Mouse (Mus musculus): ENCODE data around the gene Tma16.

The Tma16 gene

DNA sequence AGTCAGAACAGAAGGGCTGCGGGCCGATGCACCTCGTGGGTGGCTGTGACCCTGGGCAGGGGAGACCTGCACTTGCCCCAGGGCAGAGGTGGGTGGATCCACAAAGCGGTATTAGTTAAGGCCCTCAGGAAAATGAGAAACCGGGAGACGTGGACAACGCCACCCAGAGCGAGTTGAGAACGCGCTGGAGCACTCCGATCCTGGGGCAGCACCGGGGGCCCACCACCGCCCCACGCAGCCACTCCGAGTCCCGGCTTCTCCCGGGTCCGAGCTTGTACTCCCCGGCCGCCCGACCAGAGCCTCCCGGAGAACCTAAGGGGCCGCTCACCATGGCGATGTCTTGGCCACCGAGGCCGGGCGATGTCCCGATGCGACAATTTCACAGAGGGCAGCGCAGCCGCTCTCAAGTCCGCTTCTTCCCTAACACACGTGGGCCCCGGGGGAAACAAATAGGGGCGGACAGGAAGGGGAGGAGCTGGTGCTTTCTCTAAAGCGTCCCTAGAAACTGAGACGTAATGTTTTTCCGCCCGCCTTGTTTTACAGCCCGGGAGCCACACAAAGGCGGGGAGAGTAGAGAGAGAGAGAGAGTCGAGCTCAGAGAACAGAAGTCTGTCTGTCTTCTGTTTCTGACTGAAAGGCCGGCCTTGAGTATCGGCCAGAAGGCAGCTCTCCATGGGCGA, at the start of gene Tma16:
Gene Tma16 (minus strand): TSS at position 447 of the 680 bp plus-strand sequence.
- peak; percentile 75 for DNase-seq (ENCODE audit: low read depth in 2 of 2, low spot score in 2 of 2)

DNA sequence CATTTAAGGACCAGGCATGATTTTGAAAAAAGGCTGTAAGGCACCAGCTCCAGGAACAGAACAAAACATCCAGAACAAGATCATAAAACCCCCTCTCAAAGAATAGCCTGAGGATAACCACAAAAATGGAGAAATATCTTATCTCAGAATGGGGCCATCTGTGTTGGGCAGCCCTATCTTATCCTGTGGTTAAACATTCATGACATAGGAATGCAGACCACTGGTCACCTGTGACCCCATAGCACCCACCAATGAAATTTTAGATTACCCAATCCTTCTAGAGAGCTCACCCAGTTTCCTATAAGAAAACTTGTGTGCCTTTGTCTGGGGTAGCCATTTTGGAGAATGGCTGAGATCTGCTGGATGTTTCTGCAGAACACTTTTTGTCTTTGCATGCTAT, 34.2 kb upstream of the Tma16 start:
- DNase-seq (ENCODE audit: low read depth in 2 of 2, low spot score in 2 of 2), result no peak

DNA sequence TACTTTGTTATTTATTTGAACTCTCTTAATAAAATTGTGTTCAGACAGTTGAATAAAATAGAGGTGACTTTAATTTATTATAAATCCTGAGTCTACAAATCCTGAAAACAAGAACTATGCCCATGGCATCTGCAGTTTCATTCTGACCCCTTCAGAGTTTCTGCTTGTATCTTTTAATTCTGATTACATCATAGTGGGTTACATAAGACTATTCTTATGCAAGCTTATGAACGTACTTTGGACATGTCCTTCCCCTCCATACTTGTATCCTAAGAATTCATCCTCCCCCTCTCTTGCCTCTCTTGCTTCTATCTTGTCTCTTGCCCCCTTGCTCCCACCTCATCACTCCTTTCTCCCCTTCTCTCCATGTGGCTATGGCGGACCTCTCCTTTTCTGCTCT, 32.8 kb upstream of the Tma16 start:
- no peak for DNase-seq (ENCODE audit: low read depth in 2 of 2, low spot score in 2 of 2)

- no peak for DNase-seq (ENCODE audit: low read depth in 2 of 2, low spot score in 2 of 2)
These were observed 25.2 kb upstream of the Tma16 start, which contains the start of gene Tktl2 for GRCm38 (mm10) chr8:66511537-66511936. Gene Tktl2, plus strand, starts transcription at chr8:66511756.

GRCm38 (mm10) chr8:66503381-66503780, 17.1 kb upstream of the Tma16 start:
- DNase-seq (ENCODE audit: low read depth in 2 of 2, low spot score in 2 of 2), result no peak

- peak; percentile 14 to 16 for DNase-seq (ENCODE audit: low read depth in 2 of 2, low spot score in 2 of 2)
These were observed 10.8 kb upstream of the Tma16 start for GRCm38 (mm10) chr8:66496998-66497577.

GRCm38 (mm10) chr8:66495726-66496125, 9.4 kb upstream of the Tma16 start:
- peak; percentile 21 to 50 for DNase-seq (ENCODE audit: low read depth in 2 of 2, low spot score in 2 of 2)

DNA sequence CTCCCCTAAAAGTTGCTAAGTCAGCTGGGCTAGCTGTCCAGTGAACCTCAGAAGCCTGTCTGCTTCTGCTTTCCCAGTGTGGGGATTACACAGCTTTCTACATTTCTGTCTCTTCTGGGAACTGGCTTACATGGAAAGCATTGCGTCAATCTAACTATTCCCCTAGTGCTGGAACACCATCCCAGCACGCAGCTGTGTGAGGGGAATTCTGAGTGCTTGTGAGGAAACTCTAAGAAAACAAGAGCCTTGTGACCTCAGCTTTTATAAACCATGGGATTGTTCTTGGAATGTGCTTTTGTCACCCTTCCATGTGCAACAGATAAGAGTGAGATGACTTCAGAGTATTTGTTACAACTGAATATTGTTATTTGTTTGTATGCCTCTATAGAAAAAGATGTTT, 8.2 kb upstream of the Tma16 start:
- no peak for DNase-seq (ENCODE audit: low read depth in 2 of 2, low spot score in 2 of 2)

DNA sequence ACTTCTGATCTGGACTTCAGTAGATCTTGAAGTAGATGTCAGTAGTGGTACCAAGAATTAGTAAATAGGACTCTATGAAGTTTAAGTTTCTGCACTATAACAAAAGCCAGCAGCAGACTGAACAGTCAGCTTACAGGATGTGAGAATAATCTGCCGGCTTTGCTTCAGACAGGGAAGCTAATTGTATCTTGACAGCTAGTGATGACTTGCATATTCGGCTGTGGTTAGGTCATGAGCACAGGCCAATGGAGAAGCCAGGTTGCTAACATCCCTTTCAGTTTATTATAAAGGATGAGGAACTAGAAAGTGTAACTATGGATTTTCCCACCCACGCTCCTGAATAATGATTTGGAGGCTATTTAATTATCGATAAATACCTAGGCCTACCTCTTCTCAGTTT, 4.3 kb upstream of the Tma16 start:
- no peak for DNase-seq (ENCODE audit: low read depth in 2 of 2, low spot score in 2 of 2)

- DNase-seq (ENCODE audit: low read depth in 2 of 2, low spot score in 2 of 2), result no peak
These were observed 2.2 kb upstream of the Tma16 start for GRCm38 (mm10) chr8:66488556-66488955.

DNA sequence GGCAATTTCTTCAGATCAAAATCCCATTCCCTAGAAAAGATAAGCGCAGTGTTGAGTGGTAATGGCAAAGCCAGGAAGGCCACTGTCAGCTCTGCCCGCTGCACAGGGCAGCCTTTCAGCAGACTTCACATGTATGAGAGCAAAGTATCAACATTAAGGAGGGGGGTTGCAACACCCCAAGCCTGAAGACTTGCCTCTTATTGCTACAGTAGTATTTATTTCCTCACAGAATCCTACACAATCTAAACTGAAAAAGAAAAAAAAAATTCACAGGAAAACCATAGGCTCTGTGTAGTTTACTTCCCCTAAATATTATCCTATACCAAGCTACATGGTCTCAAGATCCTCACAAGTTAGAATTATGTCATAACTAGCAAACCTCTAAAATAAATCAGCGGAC, 9.4 kb downstream of the Tma16 start:
- DNase-seq (ENCODE audit: low read depth in 2 of 2, low spot score in 2 of 2), result no peak

- no peak for DNase-seq (ENCODE audit: low read depth in 2 of 2, low spot score in 2 of 2)
These were observed 16.5 kb downstream of the Tma16 start for GRCm38 (mm10) chr8:66469821-66470220.

GRCm38 (mm10) chr8:66457057-66457456, 29.3 kb downstream of the Tma16 start:
- DNase-seq (ENCODE audit: low read depth in 2 of 2, low spot score in 2 of 2), result no peak

DNA sequence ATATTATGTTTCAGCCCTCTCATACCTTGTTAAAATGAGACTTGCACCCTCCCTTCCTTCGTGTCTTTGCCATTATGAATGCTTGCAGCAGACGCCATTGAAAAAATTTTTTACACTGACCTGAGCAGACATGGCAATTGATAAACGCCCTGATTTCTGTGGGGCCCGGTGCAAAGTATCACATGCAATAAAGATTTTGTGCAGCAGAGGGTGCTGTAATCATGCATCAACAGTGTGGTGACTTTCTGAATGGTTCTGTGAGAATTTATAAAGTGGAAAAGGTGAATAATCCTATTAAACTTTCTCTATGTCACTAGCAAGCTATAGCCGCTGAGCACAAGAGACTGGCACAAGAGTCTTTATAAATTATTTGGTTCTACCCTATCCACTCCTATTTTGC, 35.6 kb downstream of the Tma16 start:
- DNase-seq (ENCODE audit: low read depth in 2 of 2, low spot score in 2 of 2), result peak in 1 of 2 experiments; percentile 8

DNA sequence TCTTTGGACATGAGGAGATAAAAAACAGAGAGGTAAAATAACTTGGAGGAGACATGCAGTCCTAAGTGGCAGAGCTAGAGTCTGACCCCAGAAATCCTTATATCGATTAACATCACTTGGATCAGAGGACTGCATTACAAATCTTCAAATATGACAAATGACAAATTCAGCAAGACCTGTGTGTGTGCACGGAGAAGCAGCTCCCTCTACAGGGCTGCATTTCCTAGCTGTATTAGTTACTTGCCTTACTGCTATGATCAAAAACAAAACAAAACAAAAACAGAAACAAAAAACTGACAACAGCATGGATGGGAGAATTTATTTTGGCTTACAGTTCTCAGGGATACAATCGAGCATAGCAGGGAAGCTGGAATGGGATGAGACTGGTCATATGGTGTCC, 41.0 kb downstream of the Tma16 start:
- no peak for DNase-seq (ENCODE audit: low read depth in 2 of 2, low spot score in 2 of 2)

DNA sequence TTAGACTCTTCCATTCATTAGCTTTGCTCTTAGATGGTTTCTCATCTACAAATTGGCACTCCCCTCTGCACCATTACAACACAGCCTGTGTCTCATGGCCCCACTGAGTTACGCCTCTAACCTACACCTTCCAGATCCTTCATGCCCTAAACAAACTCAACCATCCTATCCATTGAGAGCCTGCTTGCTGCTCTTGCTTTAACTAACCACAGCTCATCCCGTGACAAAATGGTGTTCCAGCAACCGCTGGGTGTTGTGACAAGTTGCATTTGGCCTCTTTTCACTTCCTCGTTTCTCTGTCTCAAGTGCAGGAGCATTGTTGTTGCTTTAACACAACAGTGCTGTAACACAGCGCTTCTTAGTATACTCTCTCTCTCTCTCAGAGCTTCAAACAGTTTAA, 42.2 kb downstream of the Tma16 start:
- DNase-seq (ENCODE audit: low read depth in 2 of 2, low spot score in 2 of 2), result no peak

- no peak for DNase-seq (ENCODE audit: low read depth in 2 of 2, low spot score in 2 of 2)
These were observed 43.6 kb downstream of the Tma16 start for GRCm38 (mm10) chr8:66442778-66443177.

GRCm38 (mm10) chr8:66441123-66441522, 45.2 kb downstream of the Tma16 start:
- no peak for DNase-seq (ENCODE audit: low read depth in 2 of 2, low spot score in 2 of 2)

DNA sequence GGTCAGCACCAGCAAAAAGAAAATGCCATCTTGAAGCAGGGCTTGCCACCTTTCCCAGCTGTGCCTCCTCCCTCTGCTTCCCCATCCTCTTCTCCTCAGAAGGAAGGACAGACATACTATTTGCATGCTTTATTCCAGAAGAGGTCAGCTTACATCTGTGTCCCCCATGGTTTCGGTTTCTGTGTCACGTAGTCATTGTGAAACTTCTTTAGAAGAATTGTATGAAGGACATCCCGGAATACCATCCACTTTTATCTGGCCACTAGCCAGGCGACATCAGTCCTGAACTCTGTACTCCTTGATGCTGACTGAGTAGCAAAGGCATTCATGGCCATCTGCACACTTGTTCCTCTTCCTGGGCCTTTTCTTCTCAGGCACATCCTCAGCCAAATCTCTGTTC, 47.9 kb downstream of the Tma16 start:
- no peak for DNase-seq (ENCODE audit: low read depth in 2 of 2, low spot score in 2 of 2)

DNA sequence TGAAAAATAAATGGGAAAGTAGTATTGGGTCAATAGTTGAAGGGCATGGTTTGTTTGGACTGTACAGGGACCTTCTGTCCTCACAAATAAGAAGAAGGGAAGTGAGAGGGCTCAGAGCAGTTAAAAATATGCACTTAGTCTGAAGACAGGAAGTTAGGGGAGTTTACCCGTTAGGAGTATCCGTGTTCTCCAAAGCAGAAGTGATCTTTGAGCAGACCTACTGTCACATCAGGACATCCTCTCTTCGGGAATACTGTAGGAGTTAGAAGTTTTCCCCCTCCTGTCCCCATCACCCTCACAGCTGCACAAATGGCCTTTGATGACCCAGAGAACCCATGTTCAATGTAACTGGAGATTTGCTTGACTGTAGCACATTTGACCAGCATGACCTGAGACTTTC, 48.4 kb downstream of the Tma16 start:
- no peak for DNase-seq (ENCODE audit: low read depth in 2 of 2, low spot score in 2 of 2)

- no peak for DNase-seq (ENCODE audit: low read depth in 2 of 2, low spot score in 2 of 2)
These were observed 49.5 kb downstream of the Tma16 start for GRCm38 (mm10) chr8:66436804-66437203.

DNA sequence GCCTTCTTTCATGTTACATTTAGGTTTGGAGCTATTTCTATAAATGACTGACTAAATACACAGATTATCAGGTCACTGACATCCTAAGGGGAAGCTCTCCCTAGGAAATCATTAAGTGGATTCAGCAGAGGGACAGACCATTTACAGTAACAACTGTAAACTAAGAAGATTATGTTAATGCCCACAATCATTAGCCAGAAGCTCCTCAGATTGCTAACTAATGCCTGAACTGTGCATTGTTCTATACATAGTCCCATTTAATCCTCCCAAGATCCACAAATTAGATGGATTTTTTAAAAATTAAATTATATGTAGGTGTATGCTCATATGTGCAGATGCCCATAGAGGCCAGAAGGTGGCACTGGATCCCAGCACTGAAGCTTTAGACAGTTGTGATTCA, 52.8 kb downstream of the Tma16 start:
- no peak for DNase-seq (ENCODE audit: low read depth in 2 of 2, low spot score in 2 of 2)

- no peak for DNase-seq (ENCODE audit: low read depth in 2 of 2, low spot score in 2 of 2)
These were observed 55.7 kb downstream of the Tma16 start for GRCm38 (mm10) chr8:66430639-66431038.

All from CD8-positive naive resting alpha-beta T cell, adult 2 months (primary cell).